Mouse (Mus musculus) left cerebral cortex, adult 2 months (tissue): ENCODE measurements around the gene Commd9. TPM values are rescaled to one million over a fixed set of nuclear protein-coding genes. Genes with fewer than 3 reads are reported as not detected.
A peak's percentile ranks its signal among the peaks of the same experiment; 100 is the strongest.

Experiments
- DNase-seq, 2 experiments: peaks; one replicate each; pipeline ENCODE4 v3.0.0; 2021 to 2022; ENCODE audit warnings: low spot score in 2 of 2, mixed read lengths in 1 of 2; ENCODE audit errors: extremely low spot score in 1 of 2
- H3K27ac ChIP-seq: fragments of 200-600 bp; 2 replicates; pipeline ENCODE4 v1.8.1; 2022
- H3K4me3 ChIP-seq: fragments of 200-600 bp; 2 replicates; pipeline ENCODE4 v1.8.1; 2022
- CTCF ChIP-seq: fragments of 200-600 bp; IDR thresholded peaks from 2 replicates; pipeline ENCODE4 v1.8.1; 2022; ENCODE audit warnings: antibody characterized with exemption, mild to moderate bottlenecking, moderate library complexity
- intact Hi-C: fragments of 180-260 bp; cut with DNase I; formaldehyde crosslinking; loops from one replicate; pipeline ENCODE4 v1.15.1; 2025
- long read RNA-seq, 2 experiments: library from polyadenylated mRNA; stranded (forward); transcript quantifications; one replicate each; pipeline ENCODE4 v2.0.0; 2021; ENCODE audit warnings: borderline mapping rate in 2 of 2
- total RNA-seq, 2 experiments: library from RNA; stranded (reverse); gene quantifications; 2 replicates each; pipeline ENCODE4 v1.2.3; 2021

Commd9 gene
- 10 to 100 TPM; 38.6 to 42.3 TPM for total RNA-seq
- long read RNA-seq, experiment 1, transcript Commd9-201 (6 exons, 1,191 nt), result major isoform, 30 of 37 reads
- long read RNA-seq, experiment 1, partial matches to known transcripts, result 2 of 37 reads
- long read RNA-seq, experiment 1, other reads (novel, unspliced or antisense), result 4 of 37 reads
- long read RNA-seq, experiment 2, transcript Commd9-201 (6 exons, 1,191 nt), result major isoform, 26 of 30 reads
- long read RNA-seq, experiment 2, partial matches to known transcripts, result 1 of 30 reads
- long read RNA-seq, experiment 2, other reads (novel, unspliced or antisense), result 3 of 30 reads

- no peak; the same call in 1 of the 2 replicates for TF ChIP-seq CTCF
- intact Hi-C loops, result no loop called here
- DNase-seq, result peak; percentile 92 to 93
- Histone ChIP-seq H3K27ac (peak within 1 kb of the TSS; percentile 88), H3K4me3 (peak within 1 kb of the TSS; percentile 91)
Observed at GRCm38 (mm10) chr2:101885768-101886438, at the start of gene Commd9. Gene Commd9, plus strand, starts transcription at chr2:101886247.

- no peak for DNase-seq
- H3K4me3 ChIP-seq, result no peak overlapping the region
- TF ChIP-seq CTCF, result no peak
- intact Hi-C loops, result no loop called here
- H3K27ac ChIP-seq, result no peak overlapping the region
Observed at GRCm38 (mm10) chr2:101842756-101843155, 43.3 kb upstream of the Commd9 start.

GRCm38 (mm10) chr2:101854792-101855191 is 31.3 kb upstream of the Commd9 start:
- no peak for TF ChIP-seq CTCF
- no peak overlapping the region for H3K27ac ChIP-seq
- intact Hi-C loops, result no loop called here
- H3K4me3 ChIP-seq, result no peak overlapping the region
- no peak for DNase-seq

GRCm38 (mm10) chr2:101856174-101856573 is 29.9 kb upstream of the Commd9 start:
- Histone ChIP-seq H3K27ac (no peak overlapping the region), H3K4me3 (no peak overlapping the region)
- intact Hi-C loops, result no loop called here
- no peak for TF ChIP-seq CTCF
- DNase-seq, result no peak

- no peak for TF ChIP-seq CTCF
- DNase-seq, result no peak
- no peak overlapping the region for H3K4me3 ChIP-seq
- H3K27ac ChIP-seq, result no peak overlapping the region
- intact Hi-C loops, result no loop called here
Observed at GRCm38 (mm10) chr2:101860920-101861485, 25.0 kb upstream of the Commd9 start.

GRCm38 (mm10) chr2:101862219-101863123 is 23.6 kb upstream of the Commd9 start:
- no peak overlapping the region for H3K27ac ChIP-seq
- no peak for DNase-seq
- no peak for TF ChIP-seq CTCF
- intact Hi-C loops, result no loop called here
- no peak overlapping the region for H3K4me3 ChIP-seq

GRCm38 (mm10) chr2:101868683-101869082 is 17.4 kb upstream of the Commd9 start:
- intact Hi-C loops, result no loop called here
- no peak for DNase-seq
- no peak for TF ChIP-seq CTCF
- Histone ChIP-seq H3K27ac (no peak overlapping the region), H3K4me3 (no peak overlapping the region)

- peak; percentile 71 for TF ChIP-seq CTCF
- H3K4me3 ChIP-seq, result no peak overlapping the region
- DNase-seq, result no peak
- H3K27ac ChIP-seq, result no peak overlapping the region
- intact Hi-C loops, result loop anchor here (2.0 kb wide), 1 partner anchor 164 kb away; no protein-coding TSS in a partner anchor
Observed at GRCm38 (mm10) chr2:101871179-101871578, 14.9 kb upstream of the Commd9 start.

GRCm38 (mm10) chr2:101881471-101882162 is 4.4 kb upstream of the Commd9 start:
- TF ChIP-seq CTCF, result no peak
- H3K27ac ChIP-seq, result peak overlapping the region; percentile 75
- intact Hi-C loops, result no loop called here
- no peak for DNase-seq
- H3K4me3 ChIP-seq, result peak overlapping the region; percentile 2

- Histone ChIP-seq H3K27ac (peak within 1 kb of the TSS; percentile 75), H3K4me3 (peak within 1 kb of the TSS; percentile 2)
- TF ChIP-seq CTCF, result no peak
- no peak for DNase-seq
- intact Hi-C loops, result no loop called here
Observed at GRCm38 (mm10) chr2:101882998-101883397, 3.0 kb upstream of the Commd9 start, which contains the start of gene Prr5l. Gene Prr5l, minus strand, starts transcription at chr2:101883027.

- TF ChIP-seq CTCF, result no peak
- no peak overlapping the region for H3K4me3 ChIP-seq
- peak overlapping the region; percentile 47; the same call in 1 of the 2 replicates for H3K27ac ChIP-seq
- DNase-seq, result no peak
- intact Hi-C loops, result no loop called here
Observed at GRCm38 (mm10) chr2:101884286-101884685, 1.8 kb upstream of the Commd9 start.
